Mouse (Mus musculus): ENCODE data around the gene Theg.

DNA sequence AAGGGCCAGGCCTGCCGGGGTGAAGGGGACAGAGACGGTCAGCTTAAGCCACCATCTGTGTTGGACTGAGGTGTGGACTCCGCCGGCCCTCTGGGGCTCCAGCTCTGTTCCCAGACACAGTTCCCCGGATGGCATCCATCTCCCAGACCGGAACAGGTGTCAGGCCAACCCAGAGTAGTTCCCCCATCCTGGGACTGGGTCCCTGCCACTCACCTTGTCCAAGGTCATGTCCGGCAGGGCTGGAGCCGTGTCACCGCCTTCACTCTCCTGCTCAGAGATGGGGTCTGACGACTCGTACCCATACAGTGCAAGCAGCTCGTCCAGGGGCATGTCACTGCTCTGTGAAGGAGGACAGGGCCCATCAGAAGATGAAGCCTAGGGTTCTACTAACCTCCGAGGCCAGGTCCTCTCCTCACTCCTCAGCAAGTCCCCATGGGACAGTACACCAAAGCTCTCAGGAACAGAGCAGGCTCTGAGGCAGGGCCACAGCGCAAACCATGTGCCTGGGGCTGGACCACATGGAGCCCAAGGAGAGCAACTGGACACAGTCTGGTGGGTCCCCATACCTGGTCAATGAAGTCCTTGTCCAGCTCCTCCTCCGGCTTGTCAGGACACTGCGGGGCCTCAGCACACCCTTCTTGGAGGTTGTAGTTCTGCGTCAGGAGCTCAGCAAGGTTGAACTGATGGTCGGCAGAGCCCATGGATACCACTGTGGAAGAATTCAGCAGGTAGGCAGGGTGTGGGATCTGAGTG is 38.0 kb downstream of the Theg start:
- TF ChIP-seq CTCF (IDR thresholded peaks at IDR 0.05; ENCODE audit: low read depth) (no peak), EP300 (IDR thresholded peaks at IDR 0.05; ENCODE audit: low read depth) (no peak)

All from liver, postnatal 0 days (tissue).